Mouse (Mus musculus): Measurements from ENCODE around the gene Med4.
"Not testable (repeated sequence)": the region's sequence is repeated elsewhere in the genome, so short reads cannot be mapped to it uniquely, and the experiment has no call there.

Med4 gene

GRCm38 (mm10) chr14:73506283-73506682 is 3.5 kb upstream of the Med4 start:
- H3K4me1 ChIP-seq (replicated peaks; ENCODE audit: low read depth, low read length) = peaks cover 20% of the 10 kb centered on the region

GRCm38 (mm10) chr14:73507200-73507599 is 2.6 kb upstream of the Med4 start:
- Histone ChIP-seq H3K9me3 (ENCODE audit: low read length) (no peaks in the 10 kb centered on the region), H3K4me1 (replicated peaks; ENCODE audit: low read depth, low read length) (peaks cover 23% of the 10 kb centered on the region), H3K27me3 (ENCODE audit: insufficient read depth, low read length) (no peaks in the 10 kb centered on the region), H3K36me3 (ENCODE audit: insufficient read depth, low read length) (peaks cover 8% of the 10 kb centered on the region), H3K4me3 (replicated peaks; ENCODE audit: low read length) (no peak overlapping the region)
- TF ChIP-seq CTCF (conservative IDR thresholded peaks at IDR 0.05; ENCODE audit: low read length) (no peak), POU5F1 (IDR thresholded peaks at IDR 0.05; ENCODE audit: borderline replicate concordance, low read length) (no peak), NANOG (IDR thresholded peaks at IDR 0.05; ENCODE audit: borderline replicate concordance, low read length) (no peak)

More at GRCm38 (mm10) chr14:73506283-73506682, 3.5 kb upstream of the Med4 start:
- H3K4me3 ChIP-seq (replicated peaks; ENCODE audit: low read length) = no peak overlapping the region
- no peaks in the 10 kb centered on the region for H3K36me3 ChIP-seq (ENCODE audit: insufficient read depth, low read length)
- TF ChIP-seq CTCF (conservative IDR thresholded peaks at IDR 0.05; ENCODE audit: low read length) (no peak), POU5F1 (IDR thresholded peaks at IDR 0.05; ENCODE audit: borderline replicate concordance, low read length) (no peak), NANOG (IDR thresholded peaks at IDR 0.05; ENCODE audit: borderline replicate concordance, low read length) (no peak)
- H3K9me3 ChIP-seq (ENCODE audit: low read length) = no peaks in the 10 kb centered on the region
- H3K27me3 ChIP-seq (ENCODE audit: insufficient read depth, low read length) = no peaks in the 10 kb centered on the region

GRCm38 (mm10) chr14:73507702-73508376 is 2.0 kb upstream of the Med4 start:
- Histone ChIP-seq H3K9me3 (ENCODE audit: low read length) (no peaks in the 10 kb centered on the region), H3K4me3 (replicated peaks; ENCODE audit: low read length) (no peak overlapping the region), H3K4me1 (replicated peaks; ENCODE audit: low read depth, low read length) (peaks cover 28% of the 10 kb centered on the region), H3K36me3 (ENCODE audit: insufficient read depth, low read length) (peaks cover 15% of the 10 kb centered on the region), H3K27me3 (ENCODE audit: insufficient read depth, low read length) (no peaks in the 10 kb centered on the region)
- TF ChIP-seq POU5F1 (IDR thresholded peaks at IDR 0.05; ENCODE audit: borderline replicate concordance, low read length) = no peak
- TF ChIP-seq NANOG (IDR thresholded peaks at IDR 0.05; ENCODE audit: borderline replicate concordance, low read length) = no peak
- TF ChIP-seq CTCF (conservative IDR thresholded peaks at IDR 0.05; ENCODE audit: low read length) = no peak

DNA sequence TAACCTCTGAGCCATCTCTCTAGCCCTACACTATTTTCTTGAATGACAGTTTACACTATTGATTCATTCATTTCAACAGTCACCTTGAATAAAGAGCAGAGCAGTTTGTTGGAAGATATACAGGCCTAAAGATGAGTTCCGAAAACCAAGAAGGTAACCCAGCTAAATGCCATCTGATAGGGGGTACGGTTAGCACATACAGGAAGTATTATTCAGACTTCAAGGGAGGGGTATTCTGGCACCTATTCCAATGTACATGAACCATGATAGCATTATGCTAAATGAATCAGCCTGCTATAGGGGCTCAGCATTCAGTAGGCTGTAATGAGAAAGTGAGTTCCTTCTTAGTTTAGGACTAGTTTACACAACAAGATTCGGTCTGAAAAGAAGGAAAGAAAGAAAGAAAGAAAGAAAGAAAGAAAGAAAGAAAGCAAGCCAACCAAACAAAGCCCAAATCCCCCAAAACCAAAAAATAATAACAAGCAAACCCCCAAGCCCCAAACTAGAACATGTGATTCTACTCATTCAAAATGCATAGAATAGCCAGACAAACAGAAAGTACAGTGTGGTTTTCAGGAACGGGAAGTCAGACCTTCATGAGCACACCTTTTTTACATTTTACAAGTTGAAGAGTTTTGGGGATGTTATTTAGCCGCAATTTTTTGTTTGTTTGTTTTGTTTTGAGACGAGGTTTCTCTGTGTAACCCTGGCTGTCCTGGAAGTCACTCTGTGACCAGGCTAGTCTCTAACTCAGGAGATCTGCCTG is 1.0 kb upstream of the Med4 start:
- Histone ChIP-seq H3K4me3 (replicated peaks; ENCODE audit: low read length) (no peak overlapping the region), H3K27me3 (ENCODE audit: insufficient read depth, low read length) (no peaks in the 10 kb centered on the region), H3K4me1 (replicated peaks; ENCODE audit: low read depth, low read length) (peaks cover 28% of the 10 kb centered on the region), H3K36me3 (ENCODE audit: insufficient read depth, low read length) (peaks cover 25% of the 10 kb centered on the region), H3K9me3 (ENCODE audit: low read length) (no peaks in the 10 kb centered on the region)
- TF ChIP-seq NANOG (IDR thresholded peaks at IDR 0.05; ENCODE audit: borderline replicate concordance, low read length) = no peak
- no peak for TF ChIP-seq CTCF (conservative IDR thresholded peaks at IDR 0.05; ENCODE audit: low read length)
- no peak for TF ChIP-seq POU5F1 (IDR thresholded peaks at IDR 0.05; ENCODE audit: borderline replicate concordance, low read length)

- H3K36me3 ChIP-seq (ENCODE audit: insufficient read depth, low read length) = no peaks in the 10 kb centered on the region
- no peaks in the 10 kb centered on the region for H3K27me3 ChIP-seq (ENCODE audit: insufficient read depth, low read length)
- H3K4me1 ChIP-seq (replicated peaks; ENCODE audit: low read depth, low read length) = 0 out of 2 replicates have a peak, but pooled peaks cover 2% of the 10 kb centered on the region
- TF ChIP-seq CTCF (conservative IDR thresholded peaks at IDR 0.05; ENCODE audit: low read length) (no peak), NANOG (IDR thresholded peaks at IDR 0.05; ENCODE audit: borderline replicate concordance, low read length) (no peak), POU5F1 (IDR thresholded peaks at IDR 0.05; ENCODE audit: borderline replicate concordance, low read length) (no peak)
- no peak overlapping the region for H3K4me3 ChIP-seq (replicated peaks; ENCODE audit: low read length)
- H3K9me3 ChIP-seq (ENCODE audit: low read length) = 0 out of 2 replicates have a peak, but pooled peaks cover 8% of the 10 kb centered on the region
Measured at GRCm38 (mm10) chr14:73524136-73524535, 14.3 kb downstream of the Med4 start.

- Histone ChIP-seq H3K4me3 (replicated peaks; ENCODE audit: low read length) (peak within 1 kb of the TSS; percentile 81), H3K36me3 (ENCODE audit: insufficient read depth, low read length) (no peaks in the 10 kb centered on the region)
- TF ChIP-seq CTCF (conservative IDR thresholded peaks at IDR 0.05; ENCODE audit: low read length) (peak; percentile 89), NANOG (IDR thresholded peaks at IDR 0.05; ENCODE audit: borderline replicate concordance, low read length) (no peak), POU5F1 (IDR thresholded peaks at IDR 0.05; ENCODE audit: borderline replicate concordance, low read length) (no peak)
Measured at GRCm38 (mm10) chr14:73524766-73525448, 15.1 kb downstream of the Med4 start, which contains the start of gene Sucla2. TSS of gene Sucla2 (plus strand) at chr14:73525319.

DNA sequence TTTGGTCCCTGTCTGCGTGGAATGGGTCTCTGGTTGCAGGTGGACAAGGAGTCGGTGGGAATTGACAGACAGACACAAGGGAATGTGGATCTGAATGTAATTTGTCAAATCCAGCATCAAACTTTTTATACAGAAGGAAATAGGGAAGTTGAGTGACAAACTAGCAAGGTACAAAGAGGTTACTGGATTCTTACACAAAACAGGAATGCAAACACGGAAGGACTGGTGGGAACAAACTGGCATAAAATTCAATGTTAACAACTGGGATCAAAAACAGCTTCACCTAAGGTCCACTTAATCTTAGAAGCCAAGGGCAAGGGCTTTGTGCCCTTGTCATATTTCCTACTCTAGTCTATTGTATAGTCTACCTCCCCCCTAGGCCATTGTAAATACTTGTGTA is 18.8 kb downstream of the Med4 start:
- H3K36me3 ChIP-seq (ENCODE audit: insufficient read depth, low read length); H3K27me3 ChIP-seq (ENCODE audit: insufficient read depth, low read length); H3K4me3 ChIP-seq (replicated peaks; ENCODE audit: low read length); H3K9me3 ChIP-seq (ENCODE audit: low read length); H3K4me1 ChIP-seq (replicated peaks; ENCODE audit: low read depth, low read length): not testable (repeated sequence)

More at GRCm38 (mm10) chr14:73524766-73525448, 15.1 kb downstream of the Med4 start, which contains the start of gene Sucla2:
- no peaks in the 10 kb centered on the region for H3K27me3 ChIP-seq (ENCODE audit: insufficient read depth, low read length)
- H3K4me1 ChIP-seq (replicated peaks; ENCODE audit: low read depth, low read length) = 0 out of 2 replicates have a peak, but pooled peaks cover 2% of the 10 kb centered on the region
- 0 out of 2 replicates have a peak, but pooled peaks cover 8% of the 10 kb centered on the region for H3K9me3 ChIP-seq (ENCODE audit: low read length)

DNA sequence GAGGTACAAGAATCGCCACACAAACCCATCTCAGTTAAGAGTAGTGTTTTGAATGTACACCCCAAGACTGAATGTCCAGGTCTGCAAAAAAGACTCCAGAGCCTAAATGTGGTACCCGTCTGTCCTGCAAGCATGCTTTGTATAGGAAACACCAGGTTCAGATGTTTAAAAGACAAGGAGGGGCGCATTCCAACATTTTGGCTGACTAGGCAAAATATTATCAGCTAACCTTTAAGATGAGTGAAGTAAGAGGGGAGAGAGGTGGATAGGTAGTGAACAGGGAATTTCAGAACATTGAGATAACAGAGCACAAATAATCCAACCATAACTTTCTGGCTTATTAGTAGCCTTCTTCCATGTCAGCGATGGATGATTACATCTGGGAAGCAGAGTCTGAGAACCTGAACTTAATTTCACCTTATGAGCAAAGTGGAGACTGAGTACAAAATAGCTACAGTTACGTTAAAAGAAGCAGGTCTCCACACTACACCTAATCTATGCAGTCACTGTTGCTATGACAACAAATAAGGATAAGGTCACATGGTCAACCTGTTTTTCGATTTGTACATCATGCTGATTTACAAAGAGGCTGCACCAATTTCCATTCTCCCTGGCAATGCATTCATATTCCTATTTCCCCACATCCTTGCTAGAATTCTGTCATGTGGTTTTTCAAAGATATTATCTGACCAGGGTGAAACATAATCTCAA is 24.1 kb downstream of the Med4 start:
- Histone ChIP-seq H3K27me3 (ENCODE audit: insufficient read depth, low read length) (peaks cover 2% of the 10 kb centered on the region; the same call in 1 of the 2 replicates), H3K4me3 (replicated peaks; ENCODE audit: low read length) (no peak overlapping the region), H3K4me1 (replicated peaks; ENCODE audit: low read depth, low read length) (no peaks in the 10 kb centered on the region), H3K9me3 (ENCODE audit: low read length) (no peaks in the 10 kb centered on the region), H3K36me3 (ENCODE audit: insufficient read depth, low read length) (no peaks in the 10 kb centered on the region)
- no peak for TF ChIP-seq POU5F1 (IDR thresholded peaks at IDR 0.05; ENCODE audit: borderline replicate concordance, low read length)
- no peak for TF ChIP-seq CTCF (conservative IDR thresholded peaks at IDR 0.05; ENCODE audit: low read length)
- TF ChIP-seq NANOG (IDR thresholded peaks at IDR 0.05; ENCODE audit: borderline replicate concordance, low read length) = no peak

Data from E14TG2a.4 (cell line).